Mouse (Mus musculus): ENCODE results near the gene Apom. TPM values are rescaled to one million over a fixed set of nuclear protein-coding genes. Genes with fewer than 3 reads are reported as not detected.

The Apom gene
- polyA plus RNA-seq, 1 experiment from 2014 or later, result 10.4 TPM

GRCm38 (mm10) chr17:35100196-35100765 lies 31.6 kb downstream of the Apom start:
- ATAC-seq (ENCODE audit: low FRiP score, low TSS enrichment), result no peak
- 44% methylated on average over 10 of the region's 10 CpGs for whole genome bisulfite sequencing
- H3K4me3 ChIP-seq (ENCODE audit: low read length), result no peak overlapping the region
- peak overlapping the region; percentile 7; the same call in 1 of the 2 replicates for H3K9ac ChIP-seq (ENCODE audit: low read depth, low read length)
- peaks cover 76% of the 10 kb centered on the region for H3K36me3 ChIP-seq (ENCODE audit: control insufficient read depth, insufficient read depth, low read length)
- no peak overlapping the region for H3K4me2 ChIP-seq (replicated peaks; ENCODE audit: low read depth, low read length)
- no peaks in the 10 kb centered on the region for H3K9me3 ChIP-seq (ENCODE audit: control insufficient read depth, low read length)
- 0 out of 2 replicates have a peak, but pooled peaks cover 8% of the 10 kb centered on the region for H3K4me1 ChIP-seq (ENCODE audit: control insufficient read depth, insufficient read depth, low read length)
- peak overlapping the region; percentile 30; the same call in 1 of the 2 replicates for H3K27ac ChIP-seq (ENCODE audit: low read depth, low read length)
- H3K27me3 ChIP-seq (ENCODE audit: control insufficient read depth, insufficient read depth, low read length), result no peaks in the 10 kb centered on the region

- Histone ChIP-seq H3K9ac (ENCODE audit: low read depth, low read length) (no peak overlapping the region), H3K4me2 (replicated peaks; ENCODE audit: low read depth, low read length) (no peak overlapping the region), H3K27ac (ENCODE audit: low read depth, low read length) (no peak overlapping the region), H3K9me3 (ENCODE audit: control insufficient read depth, low read length) (no peaks in the 10 kb centered on the region), H3K27me3 (ENCODE audit: control insufficient read depth, insufficient read depth, low read length) (no peaks in the 10 kb centered on the region), H3K36me3 (ENCODE audit: control insufficient read depth, insufficient read depth, low read length) (peaks cover 81% of the 10 kb centered on the region), H3K4me1 (ENCODE audit: control insufficient read depth, insufficient read depth, low read length) (0 out of 2 replicates have a peak, but pooled peaks cover 5% of the 10 kb centered on the region), H3K4me3 (ENCODE audit: low read length) (no peak overlapping the region)
- no peak for ATAC-seq (ENCODE audit: low FRiP score, low TSS enrichment)
- 79% methylated on average over 12 of the region's 12 CpGs for WGBS
These were observed 34.6 kb downstream of the Apom start for GRCm38 (mm10) chr17:35097164-35097655.

GRCm38 (mm10) chr17:35096597-35096996 lies 35.3 kb downstream of the Apom start:
- no peaks in the 10 kb centered on the region for H3K9me3 ChIP-seq (ENCODE audit: control insufficient read depth, low read length)
- H3K27me3 ChIP-seq (ENCODE audit: control insufficient read depth, insufficient read depth, low read length), result no peaks in the 10 kb centered on the region
- no peak overlapping the region for H3K9ac ChIP-seq (ENCODE audit: low read depth, low read length)
- no peak for ATAC-seq (ENCODE audit: low FRiP score, low TSS enrichment)
- H3K4me2 ChIP-seq (replicated peaks; ENCODE audit: low read depth, low read length), result no peak overlapping the region
- no peak overlapping the region for H3K27ac ChIP-seq (ENCODE audit: low read depth, low read length)
- H3K4me3 ChIP-seq (ENCODE audit: low read length), result no peak overlapping the region
- H3K4me1 ChIP-seq (ENCODE audit: control insufficient read depth, insufficient read depth, low read length), result 0 out of 2 replicates have a peak, but pooled peaks cover 5% of the 10 kb centered on the region
- H3K36me3 ChIP-seq (ENCODE audit: control insufficient read depth, insufficient read depth, low read length), result peaks cover 77% of the 10 kb centered on the region
- WGBS, result 76% methylated on average over 12 of the region's 12 CpGs

GRCm38 (mm10) chr17:35094475-35095365 lies 37.1 kb downstream of the Apom start:
- Histone ChIP-seq H3K4me1 (ENCODE audit: control insufficient read depth, insufficient read depth, low read length) (peaks cover 14% of the 10 kb centered on the region), H3K27me3 (ENCODE audit: control insufficient read depth, insufficient read depth, low read length) (no peaks in the 10 kb centered on the region), H3K9ac (ENCODE audit: low read depth, low read length) (no peak overlapping the region), H3K27ac (ENCODE audit: low read depth, low read length) (no peak overlapping the region), H3K4me2 (replicated peaks; ENCODE audit: low read depth, low read length) (no peak overlapping the region), H3K4me3 (ENCODE audit: low read length) (no peak overlapping the region), H3K9me3 (ENCODE audit: control insufficient read depth, low read length) (no peaks in the 10 kb centered on the region), H3K36me3 (ENCODE audit: control insufficient read depth, insufficient read depth, low read length) (peaks cover 63% of the 10 kb centered on the region)
- WGBS, result 92% methylated on average over 15 of the region's 15 CpGs
- ATAC-seq (ENCODE audit: low FRiP score, low TSS enrichment), result no peak

- H3K27ac ChIP-seq (ENCODE audit: low read depth, low read length), result no peak overlapping the region
- ATAC-seq (ENCODE audit: low FRiP score, low TSS enrichment), result no peak
- WGBS, result 83% methylated on average over 14 of the region's 14 CpGs
- H3K4me3 ChIP-seq (ENCODE audit: low read length), result no peak overlapping the region
- H3K9ac ChIP-seq (ENCODE audit: low read depth, low read length), result no peak overlapping the region
- no peak overlapping the region for H3K4me2 ChIP-seq (replicated peaks; ENCODE audit: low read depth, low read length)
- no peaks in the 10 kb centered on the region for H3K9me3 ChIP-seq (ENCODE audit: control insufficient read depth, low read length)
- H3K4me1 ChIP-seq (ENCODE audit: control insufficient read depth, insufficient read depth, low read length), result peaks cover 15% of the 10 kb centered on the region
- H3K27me3 ChIP-seq (ENCODE audit: control insufficient read depth, insufficient read depth, low read length), result no peaks in the 10 kb centered on the region
- H3K36me3 ChIP-seq (ENCODE audit: control insufficient read depth, insufficient read depth, low read length), result peaks cover 44% of the 10 kb centered on the region
These were observed 39.2 kb downstream of the Apom start for GRCm38 (mm10) chr17:35092403-35093198.

GRCm38 (mm10) chr17:35090166-35090932 lies 41.5 kb downstream of the Apom start:
- Histone ChIP-seq H3K36me3 (ENCODE audit: control insufficient read depth, insufficient read depth, low read length) (peaks cover 26% of the 10 kb centered on the region), H3K9me3 (ENCODE audit: control insufficient read depth, low read length) (no peaks in the 10 kb centered on the region), H3K4me1 (ENCODE audit: control insufficient read depth, insufficient read depth, low read length) (peaks cover 12% of the 10 kb centered on the region), H3K4me2 (replicated peaks; ENCODE audit: low read depth, low read length) (peak overlapping the region; percentile 67), H3K27me3 (ENCODE audit: control insufficient read depth, insufficient read depth, low read length) (no peaks in the 10 kb centered on the region), H3K4me3 (ENCODE audit: low read length) (peak overlapping the region; percentile 64), H3K9ac (ENCODE audit: low read depth, low read length) (peak overlapping the region; percentile 86; the same call in 1 of the 2 replicates), H3K27ac (ENCODE audit: low read depth, low read length) (no peak overlapping the region)
- WGBS, result 67% methylated on average over 8 of the region's 8 CpGs
- ATAC-seq (ENCODE audit: low FRiP score, low TSS enrichment), result no peak

- H3K9ac ChIP-seq (ENCODE audit: low read depth, low read length), result peak within 1 kb of the TSS; percentile 86
- H3K9me3 ChIP-seq (ENCODE audit: control insufficient read depth, low read length), result no peaks in the 10 kb centered on the region
- WGBS, result 4% methylated on average over 53 of the region's 67 CpGs
These were observed 42.8 kb downstream of the Apom start, which contains the start of gene Abhd16a for GRCm38 (mm10) chr17:35088825-35089644. TSS of gene Abhd16a (plus strand) at chr17:35089263.

More at GRCm38 (mm10) chr17:35088825-35089644, 42.8 kb downstream of the Apom start, which contains the start of gene Abhd16a:
- Histone ChIP-seq H3K4me2 (replicated peaks; ENCODE audit: low read depth, low read length) (peak within 1 kb of the TSS; percentile 67), H3K27me3 (ENCODE audit: control insufficient read depth, insufficient read depth, low read length) (no peaks in the 10 kb centered on the region), H3K4me3 (ENCODE audit: low read length) (peak within 1 kb of the TSS; percentile 64), H3K27ac (ENCODE audit: low read depth, low read length) (peak within 1 kb of the TSS; percentile 95), H3K4me1 (ENCODE audit: control insufficient read depth, insufficient read depth, low read length) (peaks cover 12% of the 10 kb centered on the region), H3K36me3 (ENCODE audit: control insufficient read depth, insufficient read depth, low read length) (peaks cover 20% of the 10 kb centered on the region)
- peak; percentile 98 for ATAC-seq (ENCODE audit: low FRiP score, low TSS enrichment)

All from kidney, embryonic 14.5 days (tissue).